Mouse (Mus musculus) mesoderm, embryonic 11.5 days (tissue): ENCODE data around the gene Ccn6.
"Not testable (repeated sequence)": the region's sequence is repeated elsewhere in the genome, so short reads cannot be mapped to it uniquely, and the experiment has no call there.

Experiments used
- DNase-seq: peaks from one replicate; pipeline ENCODE4 v3.0.0-alpha.2; 2012; ENCODE audit warnings: low read depth, low spot score

The Ccn6 gene

DNA sequence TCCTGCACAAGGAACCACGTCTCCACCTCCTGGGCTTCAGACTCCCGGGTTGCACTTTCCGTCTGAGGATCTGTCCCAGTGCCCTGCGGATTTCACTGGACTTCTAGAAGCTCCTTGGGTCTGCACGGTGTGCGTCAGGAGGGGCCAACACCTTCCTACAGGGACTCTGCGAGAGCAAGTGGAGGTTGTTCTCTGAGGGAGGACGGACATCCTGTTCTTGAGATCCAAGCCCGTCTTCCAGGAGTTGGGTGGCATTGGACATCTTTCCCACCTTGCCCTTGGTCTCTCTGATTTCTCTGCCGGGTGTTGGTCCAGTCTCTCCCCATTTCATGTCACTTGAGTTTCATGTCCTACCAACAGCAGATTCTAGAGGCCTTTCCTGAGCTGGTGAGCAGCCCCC is at the start of gene Ccn6:
Gene Ccn6, minus strand, starts transcription at position 101 of the 400 bp plus-strand sequence.
- no peak for DNase-seq

DNA sequence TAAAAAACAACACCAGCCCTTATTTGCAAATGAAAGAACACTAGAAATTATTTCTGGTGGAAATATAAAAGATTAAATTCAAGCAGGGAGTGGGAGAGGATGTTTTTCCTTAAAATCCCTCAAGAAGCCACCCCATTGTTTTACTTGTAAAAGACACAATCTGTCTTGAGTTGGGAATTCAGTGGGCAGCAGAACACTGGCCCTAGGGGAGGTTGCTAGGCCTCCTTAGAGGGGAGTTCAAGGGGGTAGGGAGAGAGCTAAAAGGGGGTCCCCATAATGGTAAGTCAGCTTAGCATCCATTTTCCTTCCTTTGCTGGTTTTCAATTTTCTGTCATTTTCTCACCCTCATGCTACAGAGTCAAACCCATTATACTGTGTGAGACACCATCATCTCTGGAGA is 46.4 kb upstream of the Ccn6 start:
- DNase-seq = no peak

DNA sequence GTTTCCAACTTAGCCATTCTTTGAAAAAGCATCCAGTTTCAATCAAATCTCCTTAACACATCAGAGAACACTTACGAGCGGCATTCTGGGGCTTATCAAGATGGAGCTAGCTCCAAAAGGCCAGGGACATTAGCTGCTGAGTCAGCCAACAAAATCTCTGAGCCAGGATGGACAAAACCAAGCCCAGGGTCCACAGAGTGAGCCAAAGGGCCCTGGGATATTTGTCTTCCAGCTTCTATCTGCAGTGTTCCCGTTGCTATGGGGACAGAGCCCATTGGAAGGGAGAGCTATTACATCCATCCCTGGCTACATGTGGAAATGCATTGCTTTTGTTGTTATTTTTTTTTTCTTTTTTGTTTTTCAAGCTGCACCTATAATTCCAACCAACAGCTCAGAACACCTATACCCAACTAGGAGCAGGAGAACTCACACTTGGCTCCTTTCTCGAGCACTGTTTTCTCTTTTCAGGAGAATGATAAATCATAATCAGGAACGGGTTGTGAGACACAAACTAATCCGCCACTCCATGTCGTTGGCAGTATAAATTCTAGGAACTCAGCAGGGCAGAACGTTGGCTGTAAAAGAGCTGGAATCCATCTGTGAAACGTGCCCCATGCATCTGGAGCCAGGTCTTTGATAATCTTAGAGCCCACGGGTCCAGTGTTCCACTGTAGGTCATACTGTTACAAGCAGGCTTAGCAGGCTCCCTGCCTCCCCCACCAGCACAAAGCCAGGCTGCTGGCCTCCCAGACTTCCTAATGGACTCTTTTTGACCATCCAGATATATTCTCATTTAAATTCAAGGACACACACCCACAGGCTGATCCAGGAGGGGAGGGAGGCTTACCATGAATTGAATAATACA is 45.8 kb upstream of the Ccn6 start:
- peak; percentile 23 for DNase-seq

DNA sequence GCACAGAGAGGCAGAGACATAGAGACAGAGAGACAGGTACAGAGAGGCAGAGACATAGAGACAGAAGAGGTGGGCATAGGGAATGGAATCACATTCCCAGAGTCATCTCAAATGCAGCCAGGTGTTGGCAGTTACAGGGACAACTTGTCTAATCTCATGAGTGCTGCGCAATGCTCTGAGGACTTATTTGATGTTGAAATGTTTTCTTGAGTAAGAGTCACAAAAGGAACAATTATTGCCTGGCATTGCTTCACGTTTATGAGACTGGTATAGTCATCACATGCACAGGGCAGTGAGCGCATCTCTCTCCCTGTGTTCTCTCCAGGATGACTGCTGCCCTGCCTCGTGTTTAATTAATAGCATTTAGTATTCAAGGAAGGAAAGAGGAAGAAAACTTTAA is 45.1 kb upstream of the Ccn6 start:
- DNase-seq = no peak

DNA sequence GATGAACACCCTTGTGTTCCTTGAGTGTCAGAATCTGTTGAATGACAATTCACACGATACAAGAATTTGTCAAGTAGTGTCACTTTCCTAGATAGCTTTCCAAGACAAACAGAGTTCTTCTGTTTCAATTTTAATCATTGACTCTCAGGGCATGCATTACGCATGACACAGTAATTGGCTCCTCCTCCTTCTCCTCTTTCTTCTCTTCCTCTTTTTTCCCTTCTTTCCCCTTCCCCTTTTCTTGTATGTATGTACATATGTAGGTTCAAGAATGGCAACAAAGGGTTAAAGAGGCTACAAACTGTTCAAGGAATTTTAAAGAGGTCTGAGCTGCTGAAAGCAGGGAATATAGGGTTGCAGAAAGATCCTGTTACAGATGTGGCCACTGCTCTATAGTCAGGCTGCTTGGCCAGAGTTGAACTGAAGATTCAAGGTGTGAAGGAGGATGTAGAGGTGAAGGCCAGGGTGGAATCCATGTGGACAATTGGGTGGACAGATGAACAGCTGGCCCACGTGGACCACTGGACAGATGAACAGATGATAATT is 43.8 kb upstream of the Ccn6 start:
- no peak for DNase-seq

DNA sequence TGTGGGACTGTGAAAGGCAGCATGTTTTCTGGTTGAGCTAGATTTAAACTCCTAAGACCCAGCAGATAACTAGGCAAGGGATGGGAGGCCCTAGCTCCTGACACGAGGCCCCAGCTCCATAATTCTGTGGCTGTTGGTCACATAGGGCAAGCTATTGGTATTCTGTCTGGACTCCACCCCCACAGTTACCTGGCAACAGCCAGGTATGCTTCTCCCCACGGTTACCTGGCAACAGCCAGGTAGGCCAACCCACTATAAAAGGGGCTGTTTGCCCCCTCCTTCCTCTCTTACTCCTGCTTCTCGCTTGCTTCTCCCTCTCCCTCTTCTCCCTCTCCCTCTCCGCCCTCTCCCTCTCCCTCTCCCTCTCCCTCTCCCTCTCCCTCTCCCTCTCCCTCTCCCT is 38.9 kb upstream of the Ccn6 start:
- no peak for DNase-seq

DNA sequence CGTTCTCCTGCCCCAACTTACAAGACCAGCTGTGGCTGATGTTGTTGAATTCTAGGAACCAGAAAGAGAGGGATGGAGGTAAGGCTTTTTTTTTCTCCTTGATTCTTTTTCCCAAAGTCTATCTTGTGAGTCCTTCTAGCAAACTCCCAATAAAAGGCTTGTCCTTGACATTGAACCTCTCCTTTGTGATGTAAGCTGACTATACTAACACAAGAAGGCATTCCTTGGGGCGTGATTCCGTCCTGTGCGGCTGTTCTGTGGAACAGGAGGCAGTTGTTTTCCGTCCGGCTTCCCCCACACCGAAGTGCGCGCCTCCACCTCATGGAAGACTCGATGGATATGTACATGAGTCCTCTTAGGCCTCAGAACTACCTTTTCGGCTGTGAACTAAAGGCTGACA is 34.6 kb upstream of the Ccn6 start:
- not testable (repeated sequence) for DNase-seq

DNA sequence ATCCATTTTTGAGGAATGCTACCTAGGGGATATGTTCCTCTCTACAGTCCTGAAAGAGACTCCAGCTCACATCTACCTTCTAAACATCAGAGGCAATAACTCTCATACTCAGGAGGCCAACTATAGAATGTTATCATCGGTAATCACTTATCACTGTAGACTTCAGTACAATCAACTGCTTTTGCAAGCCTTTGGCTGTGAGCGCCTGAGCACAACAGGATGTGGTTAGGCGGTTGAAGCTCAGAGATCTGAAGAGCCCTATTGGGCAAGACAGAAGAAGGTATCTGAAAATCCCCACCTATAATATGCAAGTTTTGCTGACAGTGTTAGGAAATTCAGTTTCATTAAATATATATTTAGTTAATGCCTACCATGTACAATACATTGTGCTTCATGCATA is 29.1 kb upstream of the Ccn6 start:
- DNase-seq = no peak

DNA sequence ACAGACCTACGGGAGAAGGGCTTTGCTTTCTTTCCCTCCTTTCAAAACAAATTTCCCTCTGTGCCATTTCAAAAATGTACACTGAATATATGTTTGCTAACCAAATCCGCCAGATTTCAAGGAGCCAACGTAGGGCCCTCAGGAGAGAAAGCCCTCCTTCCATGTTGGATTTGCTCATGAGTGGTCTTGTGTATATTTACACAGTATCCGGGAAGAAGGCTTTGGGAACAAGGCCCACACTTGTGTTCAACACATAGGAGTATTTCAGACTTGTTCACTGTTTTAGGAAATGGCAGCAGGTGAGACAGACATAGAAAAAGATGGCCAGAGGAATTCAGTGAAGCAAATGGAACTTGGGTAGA is 21.9 kb upstream of the Ccn6 start:
- no peak for DNase-seq

DNA sequence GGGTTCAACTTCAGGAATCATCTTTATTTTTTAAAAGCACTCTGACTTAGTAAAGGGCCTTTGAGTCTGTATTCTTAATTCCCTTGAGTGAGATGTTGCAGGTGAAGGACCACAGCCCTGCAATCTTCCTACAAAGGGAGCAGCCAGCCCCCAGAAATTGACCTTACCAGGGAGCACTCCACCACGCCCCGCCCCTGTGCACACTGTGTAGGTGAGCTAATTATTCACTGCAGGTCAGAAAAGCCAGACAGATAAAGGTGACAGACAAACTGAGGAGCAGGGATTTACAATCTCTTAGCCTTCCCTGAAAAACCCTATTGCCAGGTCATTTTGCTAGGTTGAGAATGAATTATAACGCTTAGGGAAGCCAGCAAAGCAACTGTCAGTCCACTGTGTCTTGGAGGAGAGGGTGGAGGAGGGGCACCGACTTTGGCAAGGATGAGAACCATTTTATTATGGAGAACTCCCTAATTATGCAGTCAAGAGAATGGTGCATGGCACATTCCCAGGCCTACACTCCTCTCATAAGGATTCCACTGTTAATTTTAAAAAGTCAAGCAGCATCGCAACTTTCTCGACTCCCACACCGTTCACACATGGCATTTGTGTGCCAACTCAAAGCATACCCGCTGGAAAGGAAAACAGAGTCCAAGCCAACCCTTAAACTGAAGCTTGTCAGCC is 21.4 kb upstream of the Ccn6 start:
- DNase-seq = no peak

DNA sequence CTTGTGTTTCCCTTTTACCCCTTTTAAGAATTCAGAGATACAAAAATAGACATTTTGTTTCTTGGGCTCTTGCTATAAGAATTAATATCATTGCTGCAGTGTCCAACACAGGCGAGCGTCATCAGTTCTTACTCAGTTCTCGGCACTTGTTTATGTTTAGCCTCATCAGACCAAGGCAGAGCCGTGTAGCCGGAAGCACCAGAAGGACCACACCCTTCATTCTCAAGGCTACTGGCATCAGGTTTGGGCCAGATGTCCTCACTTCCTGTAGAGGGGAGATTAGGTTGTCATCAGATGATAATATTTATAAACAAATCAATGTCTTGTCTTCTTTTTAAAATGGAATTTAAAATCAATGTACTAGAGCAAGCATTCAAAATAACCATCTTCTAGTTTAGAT is 13.4 kb upstream of the Ccn6 start:
- no peak for DNase-seq

DNA sequence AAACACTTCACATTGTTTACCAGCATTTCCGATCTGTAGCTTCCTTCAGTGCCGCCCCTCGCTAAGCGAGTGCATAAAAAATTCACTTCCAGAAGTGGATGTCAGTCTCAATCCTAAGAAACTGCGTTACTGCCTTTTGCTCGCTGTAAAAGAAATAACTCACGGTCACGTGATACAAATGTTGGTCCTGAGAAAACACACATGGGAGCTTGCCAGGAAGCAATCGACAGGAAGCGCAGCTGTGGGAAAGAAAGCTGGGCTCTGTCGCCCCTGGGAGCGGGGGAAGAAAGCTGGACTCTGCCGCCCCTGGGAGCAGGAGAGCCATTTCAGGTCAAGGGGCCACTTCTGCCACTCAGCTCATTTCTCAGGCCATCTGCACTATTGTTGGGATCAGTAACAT is 9.5 kb upstream of the Ccn6 start:
- DNase-seq = peak; percentile 53

DNA sequence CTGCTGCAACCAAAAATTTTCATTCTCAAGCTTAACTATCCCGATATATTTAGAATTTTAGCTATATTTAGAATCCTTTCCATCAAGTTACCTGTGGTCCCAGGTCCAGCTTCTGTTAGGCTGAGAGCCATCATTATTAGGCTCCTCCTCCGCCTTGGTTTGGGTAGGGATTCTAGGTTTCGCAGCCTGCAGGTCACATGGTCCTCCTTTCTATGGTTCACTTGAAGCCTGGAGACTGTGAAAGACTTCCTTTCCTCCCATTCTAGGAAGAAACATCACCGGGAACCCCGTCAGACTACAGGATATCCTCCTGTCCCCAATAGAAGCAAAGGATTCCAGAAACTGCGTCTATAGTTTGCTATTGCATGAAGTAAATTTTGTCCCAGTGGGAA is 8.9 kb upstream of the Ccn6 start:
- no peak for DNase-seq

DNA sequence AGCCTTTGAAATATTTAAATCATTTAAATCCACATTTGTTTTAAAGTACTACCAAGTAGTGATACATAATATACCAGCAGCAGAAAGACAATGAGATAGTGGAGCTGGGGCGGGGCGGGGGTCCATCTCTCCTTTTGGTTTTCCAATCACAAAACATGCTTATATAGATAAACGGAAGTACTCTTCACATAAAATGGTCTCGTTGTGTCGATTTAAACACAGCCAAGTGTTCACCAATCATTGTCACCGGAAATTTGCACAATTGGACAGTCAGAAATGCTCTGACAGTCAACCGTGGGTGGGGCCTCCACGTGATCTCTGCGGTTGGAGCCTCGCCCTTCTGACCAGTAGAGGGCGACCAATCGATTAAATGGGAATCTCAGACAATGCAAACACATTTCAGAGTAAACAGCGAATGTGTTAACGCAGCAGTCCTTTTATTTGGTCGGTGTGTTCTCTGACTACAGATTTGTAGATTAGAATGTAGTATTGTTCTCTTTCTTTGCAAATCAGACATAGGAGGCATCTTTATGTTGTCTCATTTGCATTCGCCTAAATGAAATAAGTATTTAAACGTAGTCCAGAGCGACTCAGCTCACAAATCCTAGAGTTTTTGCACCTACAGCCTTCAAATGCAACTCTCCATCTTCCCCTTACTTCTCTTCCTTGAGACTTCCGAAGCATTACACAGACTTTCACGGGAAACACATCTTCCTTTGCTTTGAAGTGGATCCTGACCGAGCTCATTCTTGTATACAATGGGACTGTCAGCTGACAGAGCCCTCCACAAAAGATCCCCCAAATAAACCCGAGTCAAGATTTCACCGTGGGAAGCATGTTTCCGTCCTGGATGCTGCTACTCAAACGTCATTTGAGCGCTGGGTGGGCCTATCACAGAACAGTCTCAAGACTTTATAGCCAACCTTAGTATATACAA is 8.3 kb upstream of the Ccn6 start:
- DNase-seq = peak; percentile 92

DNA sequence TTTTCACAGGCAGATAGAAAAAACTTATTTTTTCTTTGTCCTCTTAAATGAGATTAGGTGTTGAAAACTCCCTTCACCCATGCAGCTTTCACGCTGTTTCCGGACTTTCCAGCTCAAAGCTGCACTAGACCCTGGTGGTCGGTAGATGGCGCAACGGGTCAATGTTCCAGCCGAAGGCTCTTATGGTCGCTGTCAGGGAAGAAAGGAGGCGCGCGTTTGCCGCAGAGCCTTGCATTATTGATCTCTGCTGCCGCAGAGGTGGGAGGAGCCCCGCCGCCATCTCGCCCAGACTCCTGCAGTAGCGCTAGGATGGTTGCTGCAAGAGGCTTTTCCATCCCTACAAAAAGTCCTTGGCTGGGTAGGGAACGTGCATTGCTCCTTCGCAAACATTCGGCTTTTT is 7.5 kb upstream of the Ccn6 start:
- DNase-seq = peak; percentile 95

DNA sequence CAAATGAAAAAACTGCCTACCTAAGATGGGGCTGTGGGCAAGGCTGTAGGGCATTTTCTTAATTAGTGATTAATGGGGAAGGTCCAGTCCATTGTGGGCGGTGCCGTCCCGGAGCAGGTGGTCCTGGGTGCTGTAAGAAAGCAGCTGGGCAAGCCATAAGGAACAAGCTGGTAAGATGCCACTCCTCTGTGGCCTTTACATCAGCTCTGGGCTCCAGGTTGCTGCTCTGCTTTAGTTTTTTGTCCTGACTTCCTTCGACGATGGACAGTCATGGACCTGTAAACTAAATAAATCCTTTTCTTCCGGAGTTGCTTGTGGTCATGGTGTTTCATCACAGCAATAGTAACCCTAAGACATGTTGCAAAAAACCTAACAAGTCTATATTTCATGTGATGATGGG is 7.1 kb upstream of the Ccn6 start:
- DNase-seq = no peak

DNA sequence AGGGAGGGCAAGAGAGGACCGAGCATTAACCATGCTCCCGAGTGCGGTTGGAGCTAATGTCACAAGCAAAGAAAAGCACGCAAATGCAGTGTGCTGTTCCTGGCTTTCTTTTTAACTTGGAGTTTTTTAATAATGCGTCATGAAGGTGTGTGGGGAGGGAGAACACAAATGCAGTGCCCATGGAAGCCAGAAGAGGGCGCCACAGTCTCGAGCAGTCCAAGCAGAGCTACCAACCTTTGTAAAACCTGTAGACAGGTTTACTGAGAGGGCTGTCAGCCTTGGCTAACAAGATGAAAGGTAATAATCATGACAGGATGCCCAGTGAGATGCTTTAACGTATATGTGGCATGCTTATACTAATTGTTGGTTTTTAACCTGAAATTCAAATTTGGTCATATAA is 6.6 kb upstream of the Ccn6 start:
- DNase-seq = peak; percentile 77

DNA sequence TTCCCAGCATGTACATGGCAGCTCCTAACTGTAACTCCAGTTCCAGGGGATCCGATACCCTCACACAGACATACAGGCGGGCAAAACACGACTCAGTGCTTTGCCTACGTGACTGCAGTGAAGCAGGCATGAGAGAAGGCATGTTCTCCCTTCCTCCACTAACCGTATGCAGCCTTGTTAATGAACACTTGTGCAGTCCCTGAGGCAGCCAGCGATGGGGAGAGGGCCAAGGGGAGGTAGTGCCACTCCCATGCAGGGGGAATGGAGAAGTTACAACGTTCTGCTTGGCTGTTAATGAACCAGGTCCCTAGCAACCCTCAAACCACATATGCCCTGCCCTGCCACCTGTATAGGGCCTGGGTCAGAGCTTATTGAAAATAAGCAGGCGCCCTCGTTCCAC is 6.0 kb upstream of the Ccn6 start:
- DNase-seq = no peak

DNA sequence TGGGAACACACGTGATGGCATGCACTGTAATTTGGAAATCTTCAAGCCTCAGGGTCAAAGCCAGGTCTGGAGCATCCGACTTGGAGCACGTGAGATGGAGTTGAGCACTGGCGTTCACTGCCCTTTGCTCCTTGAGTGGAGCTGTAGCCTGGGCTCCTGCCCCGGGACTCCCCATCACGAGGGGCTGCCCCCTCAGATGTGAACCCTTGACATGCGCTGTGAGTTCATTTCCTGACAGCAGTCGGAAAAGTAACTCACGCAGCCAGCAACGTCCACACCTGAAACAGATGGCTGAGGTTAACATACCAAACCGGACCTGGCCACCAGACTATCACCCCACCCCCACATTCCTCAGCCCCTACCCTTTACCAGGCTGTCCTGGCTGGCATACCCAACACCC is 4.0 kb upstream of the Ccn6 start:
- DNase-seq = no peak

DNA sequence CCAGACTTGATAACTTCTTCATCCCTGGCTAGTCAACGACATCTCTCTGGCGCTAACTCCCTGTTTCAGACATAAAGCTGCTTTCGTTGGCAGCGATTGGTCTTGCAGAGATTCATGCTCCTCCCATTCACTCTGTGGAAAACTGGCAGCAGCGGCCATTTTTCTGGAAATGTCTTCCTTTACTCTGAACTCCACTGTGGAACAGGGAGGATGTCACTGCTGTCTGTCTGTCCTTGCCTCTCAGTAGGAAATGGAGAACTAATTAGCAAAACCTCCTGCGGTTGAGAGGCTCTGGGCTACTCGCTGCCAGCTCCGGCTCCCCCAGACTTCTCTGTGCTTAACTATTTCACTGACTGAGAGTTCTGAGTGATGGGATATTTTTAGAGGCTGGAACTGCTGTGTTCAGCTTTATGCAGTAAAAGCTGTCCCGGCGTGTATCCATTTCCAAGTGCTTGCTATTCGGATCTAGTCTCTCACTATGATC is 2.1 kb upstream of the Ccn6 start:
- DNase-seq = no peak

DNA sequence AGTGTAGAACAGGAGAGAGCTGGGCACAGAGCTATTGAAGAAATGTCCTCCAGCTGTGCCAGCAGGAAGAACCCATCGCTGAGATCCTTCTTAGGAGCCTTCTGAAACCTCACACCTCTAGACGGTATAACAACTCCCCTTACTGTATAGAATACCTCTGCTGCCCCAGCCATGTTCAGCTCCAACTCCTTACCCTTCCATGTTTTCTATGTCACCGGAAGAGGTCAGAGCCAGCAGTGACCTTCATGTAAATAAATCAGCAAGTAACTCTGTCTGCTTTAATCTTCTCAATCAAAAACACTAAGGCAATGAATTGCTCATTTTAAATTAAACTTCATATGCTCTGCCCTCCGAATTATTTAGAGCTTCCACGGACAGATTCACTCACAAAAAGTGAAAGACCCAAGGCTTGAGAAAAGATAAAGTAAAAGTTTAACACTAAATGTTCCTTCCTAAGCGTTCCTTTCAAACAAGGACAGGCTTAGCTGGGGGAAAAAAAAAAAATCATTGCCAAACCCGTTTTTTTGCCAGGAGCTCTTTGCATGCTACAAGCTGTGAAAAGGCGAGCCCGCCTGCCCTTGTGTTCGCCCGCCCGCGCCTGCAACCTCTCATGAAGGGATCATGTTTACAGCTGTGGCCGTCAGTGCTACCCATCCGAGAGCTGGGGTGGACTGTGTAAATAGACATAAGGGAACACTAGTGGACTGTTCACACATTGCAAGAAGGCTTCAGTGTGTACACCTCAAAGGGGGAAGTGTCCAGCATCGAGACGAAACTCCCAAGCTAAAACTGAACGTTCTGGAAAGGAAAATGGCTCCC is 719 bp downstream of the Ccn6 start:
- peak; percentile 51 for DNase-seq
